Mouse (Mus musculus): Measurements from ENCODE around the gene Rptor. TPM values are rescaled to one million over a fixed set of nuclear protein-coding genes. Genes with fewer than 3 reads are reported as not detected.
A peak's percentile ranks its signal among the peaks of the same experiment; 100 is the strongest.

Gene Rptor
- polyA plus RNA-seq, 1 experiment from 2014 or later: 17.7 TPM

GRCm38 (mm10) chr11:119941794-119942193 lies 339.1 kb downstream of the Rptor start:
- Histone ChIP-seq H3K9ac (peak overlapping the region; percentile 53), H3K27ac (no peak overlapping the region), H3K4me2 (replicated peaks) (peak overlapping the region; percentile 67), H3K27me3 (peaks cover 3% of the 10 kb centered on the region; the same call in 1 of the 2 replicates), H3K9me3 (no peaks in the 10 kb centered on the region), H3K4me3 (peak overlapping the region; percentile 69), H3K36me3 (no peaks in the 10 kb centered on the region), H3K4me1 (peaks cover 67% of the 10 kb centered on the region)
- WGBS: 6% methylated on average over 8 of the region's 8 CpGs
- ATAC-seq (ENCODE audit: insufficient number of reproducible peaks, insufficient read depth, low FRiP score, low TSS enrichment): no peak

- peaks cover 62% of the 10 kb centered on the region for H3K4me1 ChIP-seq
- H3K27ac ChIP-seq: peak overlapping the region; percentile 75
- H3K9me3 ChIP-seq: no peaks in the 10 kb centered on the region
- ATAC-seq (ENCODE audit: insufficient number of reproducible peaks, insufficient read depth, low FRiP score, low TSS enrichment): peak; percentile 36
- H3K27me3 ChIP-seq: peaks cover 3% of the 10 kb centered on the region; the same call in 1 of the 2 replicates
- no peaks in the 10 kb centered on the region for H3K36me3 ChIP-seq
- peak overlapping the region; percentile 53 for H3K9ac ChIP-seq
- WGBS: under 1% methylated on average over 43 of the region's 43 CpGs
- H3K4me3 ChIP-seq: peak overlapping the region; percentile 69
- H3K4me2 ChIP-seq (replicated peaks): peak overlapping the region; percentile 67
Measured at GRCm38 (mm10) chr11:119942201-119942726, 339.6 kb downstream of the Rptor start.

GRCm38 (mm10) chr11:119942727-119943427 lies 340.2 kb downstream of the Rptor start, which contains the start of gene Baiap2:
Gene Baiap2, plus strand, starts transcription at chr11:119942763.
- peak within 1 kb of the TSS; percentile 76 for H3K9ac ChIP-seq
- peak within 1 kb of the TSS; percentile 69 for H3K4me3 ChIP-seq
- 1% methylated on average over 78 of the region's 79 CpGs for WGBS
- H3K27me3 ChIP-seq: peaks cover 3% of the 10 kb centered on the region; the same call in 1 of the 2 replicates
- H3K27ac ChIP-seq: peak within 1 kb of the TSS; percentile 75
- no peaks in the 10 kb centered on the region for H3K36me3 ChIP-seq
- peak within 1 kb of the TSS; percentile 96 for H3K4me2 ChIP-seq (replicated peaks)
- H3K9me3 ChIP-seq: no peaks in the 10 kb centered on the region
- H3K4me1 ChIP-seq: peaks cover 56% of the 10 kb centered on the region
- peak; percentile 94 for ATAC-seq (ENCODE audit: insufficient number of reproducible peaks, insufficient read depth, low FRiP score, low TSS enrichment)

GRCm38 (mm10) chr11:119943428-119943988 lies 340.8 kb downstream of the Rptor start:
- Histone ChIP-seq H3K27me3 (peaks cover 3% of the 10 kb centered on the region; the same call in 1 of the 2 replicates), H3K27ac (no peak overlapping the region), H3K36me3 (no peaks in the 10 kb centered on the region), H3K9ac (peak overlapping the region; percentile 76), H3K4me1 (peaks cover 56% of the 10 kb centered on the region), H3K9me3 (no peaks in the 10 kb centered on the region), H3K4me2 (replicated peaks) (peak overlapping the region; percentile 96), H3K4me3 (peak overlapping the region; percentile 69)
- ATAC-seq (ENCODE audit: insufficient number of reproducible peaks, insufficient read depth, low FRiP score, low TSS enrichment): peak; percentile 15; the same call in 1 of the 2 replicates
- 7% methylated on average over 32 of the region's 32 CpGs for WGBS

- Histone ChIP-seq H3K4me1 (peaks cover 40% of the 10 kb centered on the region), H3K9ac (no peak overlapping the region), H3K4me3 (no peak overlapping the region), H3K4me2 (replicated peaks) (no peak overlapping the region), H3K9me3 (no peaks in the 10 kb centered on the region), H3K27me3 (no peaks in the 10 kb centered on the region), H3K27ac (no peak overlapping the region), H3K36me3 (no peaks in the 10 kb centered on the region)
- ATAC-seq (ENCODE audit: insufficient number of reproducible peaks, insufficient read depth, low FRiP score, low TSS enrichment): no peak
- 77% methylated on average over 7 of the region's 7 CpGs for WGBS
Measured at GRCm38 (mm10) chr11:119945343-119945742, 342.6 kb downstream of the Rptor start.

GRCm38 (mm10) chr11:119947426-119947825 lies 344.7 kb downstream of the Rptor start:
- no peak overlapping the region for H3K4me2 ChIP-seq (replicated peaks)
- H3K27ac ChIP-seq: no peak overlapping the region
- H3K9ac ChIP-seq: no peak overlapping the region
- H3K27me3 ChIP-seq: no peaks in the 10 kb centered on the region
- no peak for ATAC-seq (ENCODE audit: insufficient number of reproducible peaks, insufficient read depth, low FRiP score, low TSS enrichment)
- WGBS: 96% methylated on average over 1 of the region's 1 CpGs
- peaks cover 28% of the 10 kb centered on the region for H3K4me1 ChIP-seq
- H3K36me3 ChIP-seq: no peaks in the 10 kb centered on the region
- no peaks in the 10 kb centered on the region for H3K9me3 ChIP-seq
- H3K4me3 ChIP-seq: no peak overlapping the region

GRCm38 (mm10) chr11:119947897-119948296 lies 345.2 kb downstream of the Rptor start:
- H3K9me3 ChIP-seq: no peaks in the 10 kb centered on the region
- H3K4me2 ChIP-seq (replicated peaks): no peak overlapping the region
- no peak overlapping the region for H3K27ac ChIP-seq
- 62% methylated on average over 2 of the region's 2 CpGs for WGBS
- peaks cover 31% of the 10 kb centered on the region for H3K4me1 ChIP-seq
- no peak overlapping the region for H3K4me3 ChIP-seq
- H3K27me3 ChIP-seq: no peaks in the 10 kb centered on the region
- ATAC-seq (ENCODE audit: insufficient number of reproducible peaks, insufficient read depth, low FRiP score, low TSS enrichment): no peak
- H3K9ac ChIP-seq: no peak overlapping the region
- H3K36me3 ChIP-seq: no peaks in the 10 kb centered on the region

GRCm38 (mm10) chr11:119948305-119948704 lies 345.6 kb downstream of the Rptor start:
- H3K4me1 ChIP-seq: peaks cover 32% of the 10 kb centered on the region
- no peak overlapping the region for H3K4me2 ChIP-seq (replicated peaks)
- no peaks in the 10 kb centered on the region for H3K27me3 ChIP-seq
- H3K9me3 ChIP-seq: no peaks in the 10 kb centered on the region
- WGBS: 63% methylated on average over 4 of the region's 4 CpGs
- H3K27ac ChIP-seq: no peak overlapping the region
- ATAC-seq (ENCODE audit: insufficient number of reproducible peaks, insufficient read depth, low FRiP score, low TSS enrichment): no peak
- no peaks in the 10 kb centered on the region for H3K36me3 ChIP-seq
- H3K9ac ChIP-seq: no peak overlapping the region; the same call in 1 of the 2 replicates
- no peak overlapping the region for H3K4me3 ChIP-seq

GRCm38 (mm10) chr11:119948803-119949202 lies 346.1 kb downstream of the Rptor start:
- H3K9ac ChIP-seq: no peak overlapping the region
- H3K4me2 ChIP-seq (replicated peaks): no peak overlapping the region
- no peak overlapping the region for H3K27ac ChIP-seq
- 87% methylated on average over 2 of the region's 2 CpGs for WGBS
- H3K4me3 ChIP-seq: no peak overlapping the region
- no peaks in the 10 kb centered on the region for H3K9me3 ChIP-seq
- no peak for ATAC-seq (ENCODE audit: insufficient number of reproducible peaks, insufficient read depth, low FRiP score, low TSS enrichment)
- peaks cover 29% of the 10 kb centered on the region for H3K4me1 ChIP-seq
- no peaks in the 10 kb centered on the region for H3K27me3 ChIP-seq
- no peaks in the 10 kb centered on the region for H3K36me3 ChIP-seq

Other genes with a start within 250 kb of the Rptor start
- 5.9 and 6.2 TPM in 2 replicates for gene Sgsh, start 247.4 kb upstream of the Rptor start, polyA plus RNA-seq (2016; fragmentation: Nextera tagmentation; extraction: Ambion mirVana)
- 10.0 and 12.3 TPM in 2 replicates for gene Slc26a11, start 247.3 kb upstream of the Rptor start, polyA plus RNA-seq (2016; fragmentation: Nextera tagmentation; extraction: Ambion mirVana)
- gene Rnf213, start 209.8 kb upstream of the Rptor start, polyA plus RNA-seq (2016; fragmentation: Nextera tagmentation; extraction: Ambion mirVana): 1.6 and 1.7 TPM in 2 replicates
- 19.1 and 22.4 TPM in 2 replicates for gene Endov, start 111.6 kb upstream of the Rptor start, polyA plus RNA-seq (2016; fragmentation: Nextera tagmentation; extraction: Ambion mirVana)
- gene Nptx1, start 55.2 kb upstream of the Rptor start, polyA plus RNA-seq (2016; fragmentation: Nextera tagmentation; extraction: Ambion mirVana): 2.0 and 2.4 TPM in 2 replicates

Data from embryonic facial prominence, embryonic 12.5 days (tissue).